Mouse (Mus musculus) left cerebral cortex, adult 11 months (tissue): ENCODE results near the gene Patj.
"Not testable (repeated sequence)": the region's sequence is repeated elsewhere in the genome, so short reads cannot be mapped to it uniquely, and the experiment has no call there.

Source experiments
- DNase-seq: peaks from one replicate; pipeline ENCODE4 v3.0.0; 2022; ENCODE audit warnings: low spot score

The Patj gene

DNA sequence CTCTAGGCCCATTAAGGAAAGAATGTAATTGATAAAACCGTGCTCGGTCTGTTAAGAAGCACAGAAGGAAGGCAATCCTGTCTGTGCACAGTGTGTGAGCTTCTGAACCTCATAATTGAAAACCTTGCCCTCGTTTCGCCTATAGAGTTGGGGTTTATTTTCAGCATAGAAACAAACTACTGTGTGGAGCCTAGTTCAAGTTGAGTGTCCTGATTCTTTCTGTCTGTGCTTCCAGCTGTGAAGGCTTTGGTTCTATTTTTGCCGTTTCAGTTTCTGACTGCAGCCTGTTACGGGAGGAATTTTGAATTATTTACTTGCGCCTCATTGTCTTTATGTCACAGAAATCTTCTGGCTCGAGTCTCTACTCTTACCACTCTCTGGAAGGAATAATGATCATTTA, 185.9 kb downstream of the Patj start:
- no peak for DNase-seq

DNA sequence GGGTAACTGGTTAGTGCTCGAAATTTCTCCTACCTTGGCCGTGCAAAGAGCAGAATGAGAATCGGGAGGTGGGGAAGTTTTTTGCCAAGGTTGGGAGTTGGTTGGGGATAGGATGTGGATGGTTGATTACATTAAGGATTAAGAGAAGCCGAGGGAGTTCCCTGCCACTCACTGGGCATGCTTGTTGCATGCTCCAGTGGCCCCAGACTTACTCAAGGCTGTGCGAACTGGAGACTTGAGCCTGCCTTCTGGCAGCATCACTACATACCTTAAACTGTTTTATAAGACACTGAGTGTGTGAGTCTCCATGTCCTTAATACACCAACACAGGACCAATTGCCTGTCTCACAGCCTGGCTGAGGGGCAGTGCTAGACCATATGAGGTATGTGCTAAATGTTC, 188.4 kb downstream of the Patj start:
- DNase-seq: no peak

DNA sequence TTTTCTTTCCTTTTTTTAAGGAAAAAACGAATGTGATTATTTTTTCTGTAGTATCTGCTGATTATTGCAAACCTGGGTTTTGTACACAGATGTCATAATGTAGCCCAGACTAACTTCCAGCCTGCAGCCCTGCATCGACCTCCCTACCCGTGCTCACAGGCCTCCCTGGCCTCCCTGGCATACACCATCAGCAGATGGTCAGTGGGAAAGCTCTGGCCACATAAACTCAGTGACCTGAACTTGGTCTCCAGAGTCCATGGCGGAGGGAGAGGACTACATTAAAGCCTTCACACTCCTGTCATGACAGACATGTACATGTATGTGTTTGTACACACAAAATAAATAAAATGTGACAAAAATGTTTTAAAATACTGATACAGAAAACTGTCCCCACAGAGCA, 190.7 kb downstream of the Patj start:
- no peak for DNase-seq

GRCm38 (mm10) chr4:98587686-98588085, 192.1 kb downstream of the Patj start:
- no peak for DNase-seq

GRCm38 (mm10) chr4:98593961-98594360, 198.4 kb downstream of the Patj start:
- DNase-seq: no peak

- no peak for DNase-seq
Measured at GRCm38 (mm10) chr4:98598546-98598971, 203.0 kb downstream of the Patj start.

GRCm38 (mm10) chr4:98599358-98599757, 203.8 kb downstream of the Patj start:
- no peak for DNase-seq

DNA sequence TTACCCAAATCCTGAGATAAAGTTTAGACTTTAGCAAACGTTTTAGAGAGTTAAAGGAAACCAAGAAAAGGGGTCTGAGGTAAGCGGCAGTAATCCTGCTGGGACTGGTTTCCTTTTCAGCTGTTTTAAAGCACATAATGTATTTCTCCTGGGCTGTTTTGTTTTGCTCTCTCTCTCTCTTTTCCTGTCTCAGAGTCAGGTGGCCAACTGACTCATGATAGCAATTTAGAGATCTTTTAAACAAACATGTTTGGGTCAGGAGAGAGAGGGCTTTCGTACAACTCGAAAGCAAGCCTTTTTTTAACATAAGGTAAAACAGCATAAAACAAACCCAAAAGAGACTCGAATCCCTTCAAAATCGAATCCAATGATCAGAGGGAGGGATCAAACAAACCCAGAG, 207.5 kb downstream of the Patj start:
- no peak for DNase-seq

DNA sequence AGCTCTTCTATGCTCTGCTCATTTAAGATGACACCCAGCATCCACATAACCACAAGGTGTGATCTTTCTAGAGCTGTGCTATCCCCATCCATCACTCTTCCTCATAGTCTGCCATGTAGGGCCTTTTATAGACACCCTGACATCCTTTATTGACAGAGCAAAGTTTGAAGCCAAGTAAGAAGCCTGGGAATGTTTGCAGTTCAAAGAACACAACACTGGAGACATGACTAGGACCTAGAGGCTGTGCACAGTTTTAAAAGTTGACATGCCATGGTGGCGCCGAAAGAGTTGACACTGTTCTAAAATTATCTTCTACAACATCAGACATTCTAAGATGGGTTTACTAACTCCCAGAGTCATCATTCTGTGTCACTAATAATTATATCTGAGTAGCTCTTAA, 214.9 kb downstream of the Patj start:
- DNase-seq: no peak

- no peak for DNase-seq
Measured at GRCm38 (mm10) chr4:98614395-98614794, 218.8 kb downstream of the Patj start.

GRCm38 (mm10) chr4:98619199-98619598, 223.6 kb downstream of the Patj start:
- no peak for DNase-seq

DNA sequence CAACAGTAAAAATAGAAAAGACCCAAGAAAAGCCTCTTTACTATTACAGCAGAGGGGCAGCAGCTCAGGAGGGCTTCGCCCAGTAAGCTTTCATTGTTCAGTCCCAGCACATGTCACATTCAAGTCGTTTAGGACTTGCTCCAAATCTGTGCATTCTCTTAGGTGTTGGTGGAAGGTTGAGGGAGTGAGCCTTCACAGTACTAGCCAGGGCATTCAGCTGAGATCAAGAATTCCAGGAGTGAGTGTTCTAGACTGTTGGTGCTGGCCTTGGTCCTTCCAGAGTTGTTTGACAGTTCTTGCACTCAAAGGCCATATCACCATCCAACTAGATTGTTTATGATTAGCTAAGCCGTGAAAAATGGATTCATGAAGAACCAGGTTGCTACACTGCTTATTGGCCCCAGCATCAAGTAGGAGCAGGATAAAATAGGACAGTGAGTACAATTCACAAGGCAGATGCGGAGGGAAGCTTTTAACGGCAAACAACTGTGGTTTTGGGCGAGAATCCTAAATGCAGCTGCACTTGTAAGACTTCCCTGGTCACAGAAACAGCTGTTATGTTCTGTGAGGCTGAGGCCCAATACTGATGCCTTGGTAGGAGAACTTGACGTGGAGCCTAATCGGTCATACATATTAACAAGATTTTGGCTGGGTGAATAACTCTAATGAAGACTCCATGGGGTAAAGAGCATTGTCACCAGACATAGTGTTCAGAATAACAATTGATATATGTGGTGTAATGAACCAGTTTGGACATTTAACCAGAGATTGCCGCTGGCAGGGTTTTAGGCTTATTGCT, 225.6 kb downstream of the Patj start:
- no peak for DNase-seq

DNA sequence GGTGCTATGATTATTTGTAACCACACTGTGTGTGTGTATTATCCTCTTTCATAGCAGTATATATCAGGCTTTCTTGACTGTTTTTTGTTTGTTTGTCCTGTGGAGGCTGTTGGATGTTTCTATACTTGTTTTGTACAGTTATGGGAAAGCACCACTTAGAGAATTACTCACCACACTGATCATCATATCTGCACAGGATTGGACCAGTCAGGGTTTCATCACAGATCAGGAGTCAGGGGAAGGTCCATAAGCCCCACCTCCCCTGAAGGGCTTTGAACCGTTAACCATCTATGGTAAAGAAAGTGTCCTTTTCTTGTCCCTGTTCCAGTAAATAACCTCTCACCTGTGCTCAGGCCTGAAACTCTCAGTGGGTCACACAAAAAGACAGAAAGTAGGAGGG, 226.6 kb downstream of the Patj start:
- no peak for DNase-seq

DNA sequence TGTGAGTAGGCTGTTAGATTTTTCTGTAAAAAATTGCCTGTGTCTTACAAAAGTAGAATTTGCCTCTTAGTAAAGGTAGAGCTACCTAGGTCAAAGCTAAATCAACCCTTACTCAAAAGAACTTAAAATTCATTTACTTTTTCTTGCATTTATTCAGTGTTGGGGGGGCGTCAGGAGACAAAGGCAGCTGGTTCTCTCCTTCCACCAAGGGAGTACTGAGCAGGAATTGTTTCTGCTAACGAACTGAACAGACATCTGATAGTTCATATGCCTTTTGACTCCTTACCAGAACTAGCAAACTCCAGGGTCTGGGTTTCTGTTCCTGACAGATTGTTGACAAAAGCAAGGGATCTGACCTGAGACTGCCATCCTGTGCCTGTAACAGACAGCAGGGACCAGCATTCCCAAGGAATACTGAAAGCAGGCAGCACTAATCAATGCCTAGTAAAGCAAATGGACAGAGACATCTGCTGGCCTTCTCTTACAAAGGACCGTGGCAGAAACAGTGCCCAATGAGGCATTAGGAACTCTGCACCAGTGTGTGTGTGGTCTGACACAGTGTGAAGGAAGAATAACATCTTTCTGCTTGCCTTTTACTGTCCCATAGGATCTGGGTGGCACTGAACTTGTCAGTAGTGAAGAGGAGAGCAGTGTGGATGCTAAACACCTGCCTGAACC, 227.6 kb downstream of the Patj start:
- DNase-seq: no peak

- no peak for DNase-seq
Measured at GRCm38 (mm10) chr4:98628286-98628685, 232.7 kb downstream of the Patj start.

DNA sequence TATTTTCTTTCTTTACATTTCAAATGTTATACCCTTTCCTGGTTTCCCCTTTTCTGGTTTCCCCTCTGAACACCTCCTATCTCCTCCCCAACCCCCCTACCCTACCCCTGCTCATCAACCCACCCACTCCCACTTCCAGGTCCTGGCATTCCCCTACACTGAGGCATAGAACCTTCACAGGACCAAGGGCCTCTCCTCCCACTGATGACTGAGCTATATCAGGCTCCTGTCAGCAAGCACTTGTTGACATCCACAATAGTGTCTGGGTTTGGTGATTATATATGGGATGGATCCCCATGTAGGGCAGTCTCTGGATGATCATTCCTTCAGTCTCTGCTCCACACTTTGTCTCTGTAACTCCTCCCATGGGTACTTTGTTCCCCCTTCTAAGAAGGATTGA, 233.6 kb downstream of the Patj start:
- DNase-seq: not testable (repeated sequence)

- DNase-seq: no peak
Measured at GRCm38 (mm10) chr4:98635140-98635837, 239.7 kb downstream of the Patj start.

DNA sequence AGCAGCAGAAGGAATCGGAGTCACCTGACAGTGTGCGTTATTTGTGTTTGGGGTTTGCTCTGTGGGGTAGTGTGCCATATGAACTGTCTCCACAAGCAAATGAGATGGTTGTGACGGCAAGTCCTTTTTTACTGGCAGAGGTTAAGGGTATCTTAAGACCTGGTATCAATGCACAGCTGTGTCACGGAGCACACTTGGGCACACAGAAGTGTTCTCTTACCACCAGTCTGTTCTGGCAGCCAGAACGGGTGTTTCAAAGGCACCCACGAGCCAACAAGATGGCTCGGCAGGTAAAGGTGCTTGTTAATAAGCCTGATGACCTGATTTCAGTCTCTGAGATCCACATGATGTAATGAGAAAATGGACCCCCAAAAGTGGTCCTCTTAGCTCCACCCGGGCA, 243.1 kb downstream of the Patj start:
- DNase-seq: no peak

- DNase-seq: no peak
Measured at GRCm38 (mm10) chr4:98653650-98654049, 258.1 kb downstream of the Patj start.

DNA sequence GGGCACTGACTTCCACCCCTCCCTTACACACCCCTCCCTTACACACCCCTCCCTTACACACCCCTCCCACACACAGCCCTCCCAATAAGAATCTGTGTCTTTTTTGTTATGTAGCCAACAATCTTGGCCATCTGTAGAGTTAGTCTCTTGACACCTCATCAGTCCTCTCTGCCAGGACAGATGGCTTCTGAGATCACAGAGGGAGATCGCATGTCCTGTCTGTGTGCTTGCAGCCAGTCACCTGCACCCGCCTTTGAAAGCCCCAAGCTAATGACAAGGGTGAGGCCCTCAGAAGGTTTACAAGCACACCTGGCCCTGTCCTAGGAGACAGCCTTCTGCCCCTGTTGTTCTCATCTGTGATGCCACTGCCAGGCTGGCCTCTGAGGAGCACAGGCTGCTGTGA, 258.8 kb downstream of the Patj start:
- DNase-seq: no peak

DNA sequence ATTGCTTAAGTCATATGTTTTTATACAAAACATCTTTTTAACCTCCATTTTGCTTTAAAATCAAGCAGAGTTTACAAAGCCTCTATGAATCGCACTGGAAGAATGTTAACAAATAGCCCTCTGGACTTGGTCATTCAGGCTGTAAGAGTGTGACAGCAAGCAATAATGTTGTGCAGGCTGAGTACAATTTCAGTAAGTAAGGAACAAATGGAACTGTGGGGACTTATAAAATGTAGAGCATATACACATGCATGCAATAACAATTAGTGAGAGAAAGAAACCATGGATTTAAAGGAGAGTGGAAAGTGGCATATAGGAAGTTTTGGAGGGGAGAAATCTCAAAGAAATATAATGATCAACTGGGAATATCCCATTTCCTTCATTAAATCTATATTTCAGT, 261.2 kb downstream of the Patj start:
- no peak for DNase-seq

GRCm38 (mm10) chr4:98659032-98659431, 263.4 kb downstream of the Patj start:
- DNase-seq: no peak

DNA sequence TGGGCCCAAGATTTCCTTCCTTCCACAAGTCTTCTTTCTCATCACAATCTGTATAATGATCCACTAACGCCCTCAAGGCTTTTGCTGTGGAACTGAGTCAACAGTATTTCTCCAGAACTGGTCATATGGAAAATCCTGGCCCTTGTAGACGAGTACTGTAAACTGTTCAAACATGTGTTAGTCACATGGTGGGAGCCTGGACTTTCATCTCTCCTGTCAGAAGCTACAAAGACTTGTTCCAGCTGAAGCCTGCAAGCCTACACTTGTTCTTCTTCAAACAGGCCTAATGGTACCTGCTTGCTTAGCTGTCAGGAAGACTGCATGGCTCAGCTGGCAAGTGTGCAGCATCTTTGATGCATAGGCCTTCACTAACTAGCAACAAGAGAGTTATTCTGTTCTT, 264.9 kb downstream of the Patj start:
- no peak for DNase-seq
